Mouse (Mus musculus): Measurements from ENCODE around the gene Hnf4a. TPM values are rescaled to one million over a fixed set of nuclear protein-coding genes. Genes with fewer than 3 reads are reported as not detected.
A peak's percentile ranks its signal among the peaks of the same experiment; 100 is the strongest.
"Not testable (repeated sequence)": the region's sequence is repeated elsewhere in the genome, so short reads cannot be mapped to it uniquely, and the experiment has no call there.

Hnf4a gene
- polyA plus RNA-seq, 1 experiment from 2014 or later, result 85.1 TPM

- no peak for ATAC-seq
- Histone ChIP-seq H3K9me3 (no peaks in the 10 kb centered on the region), H3K4me3 (replicated peaks) (no peak overlapping the region), H3K4me1 (replicated peaks) (peaks cover 12% of the 10 kb centered on the region; the same call in 1 of the 2 replicates), H3K27ac (no peak overlapping the region), H3K9ac (no peak overlapping the region), H3K36me3 (peaks cover 28% of the 10 kb centered on the region), H3K27me3 (replicated peaks) (no peaks in the 10 kb centered on the region), H3K4me2 (replicated peaks) (no peak overlapping the region)
- WGBS, result 79% methylated on average over 3 of the region's 3 CpGs
Observed at GRCm38 (mm10) chr2:163617232-163617863, 110.7 kb downstream of the Hnf4a start.

GRCm38 (mm10) chr2:163617874-163618273 is 111.3 kb downstream of the Hnf4a start:
- ATAC-seq, result no peak
- H3K9me3 ChIP-seq, result no peaks in the 10 kb centered on the region
- WGBS, result 92% methylated on average over 4 of the region's 4 CpGs
- no peaks in the 10 kb centered on the region for H3K27me3 ChIP-seq (replicated peaks)
- H3K36me3 ChIP-seq, result peaks cover 29% of the 10 kb centered on the region
- no peak overlapping the region for H3K27ac ChIP-seq
- H3K9ac ChIP-seq, result no peak overlapping the region
- H3K4me3 ChIP-seq (replicated peaks), result no peak overlapping the region
- no peak overlapping the region for H3K4me2 ChIP-seq (replicated peaks)
- H3K4me1 ChIP-seq (replicated peaks), result peaks cover 12% of the 10 kb centered on the region; the same call in 1 of the 2 replicates

GRCm38 (mm10) chr2:163620451-163620850 is 113.8 kb downstream of the Hnf4a start:
- 55% methylated on average over 8 of the region's 8 CpGs for WGBS
- H3K4me3 ChIP-seq (replicated peaks), result no peak overlapping the region
- peaks cover 9% of the 10 kb centered on the region; the same call in 1 of the 2 replicates for H3K4me1 ChIP-seq (replicated peaks)
- no peak overlapping the region for H3K4me2 ChIP-seq (replicated peaks)
- H3K9me3 ChIP-seq, result no peaks in the 10 kb centered on the region
- H3K27me3 ChIP-seq (replicated peaks), result no peaks in the 10 kb centered on the region
- H3K9ac ChIP-seq, result no peak overlapping the region
- ATAC-seq, result peak; percentile 83
- H3K27ac ChIP-seq, result no peak overlapping the region; the same call in 1 of the 2 replicates
- H3K36me3 ChIP-seq, result peaks cover 16% of the 10 kb centered on the region; the same call in 1 of the 2 replicates

GRCm38 (mm10) chr2:163621401-163621800 is 114.8 kb downstream of the Hnf4a start:
- 89% methylated on average over 3 of the region's 3 CpGs for WGBS
- not testable (repeated sequence) for H3K9ac ChIP-seq; H3K4me2 ChIP-seq (replicated peaks); H3K4me3 ChIP-seq (replicated peaks); H3K27me3 ChIP-seq (replicated peaks); H3K9me3 ChIP-seq; ATAC-seq; H3K27ac ChIP-seq; H3K4me1 ChIP-seq (replicated peaks)
- H3K36me3 ChIP-seq, result peaks cover 17% of the 10 kb centered on the region; the same call in 1 of the 2 replicates

Other genes starting within 250 kb of the Hnf4a start
- gene Jph2, start 108.8 kb upstream of the Hnf4a start, polyA plus RNA-seq (2015; fragmentation: Nextera tagmentation; extraction: Ambion mirVana), result 8.5 and 9.8 TPM in 2 replicates
- 83.2 and 87.4 TPM in 2 replicates for gene Oser1, start 82.1 kb upstream of the Hnf4a start, polyA plus RNA-seq (2015; fragmentation: Nextera tagmentation; extraction: Ambion mirVana)
- gene Gdap1l1, start 68.3 kb upstream of the Hnf4a start, polyA plus RNA-seq (2015; fragmentation: Nextera tagmentation; extraction: Ambion mirVana), result 5.9 and 6.1 TPM in 2 replicates
- gene Fitm2, start 34.2 kb upstream of the Hnf4a start, polyA plus RNA-seq (2015; fragmentation: Nextera tagmentation; extraction: Ambion mirVana), result 10.4 and 10.8 TPM in 2 replicates
- 0.35 and 0.39 TPM in 2 replicates for gene R3hdml, start 14.5 kb upstream of the Hnf4a start, polyA plus RNA-seq (2015; fragmentation: Nextera tagmentation; extraction: Ambion mirVana)
- gene Ttpal, start 95.5 kb downstream of the Hnf4a start, polyA plus RNA-seq (2015; fragmentation: Nextera tagmentation; extraction: Ambion mirVana), result 25.7 and 26.5 TPM in 2 replicates
- 45.3 and 47.1 TPM in 2 replicates for gene Serinc3, start 138.3 kb downstream of the Hnf4a start, polyA plus RNA-seq (2015; fragmentation: Nextera tagmentation; extraction: Ambion mirVana)
- gene Pkig, start 151.6 kb downstream of the Hnf4a start, polyA plus RNA-seq (2015; fragmentation: Nextera tagmentation; extraction: Ambion mirVana), result 113 and 122 TPM in 2 replicates
- 6.6 and 7.1 TPM in 2 replicates for gene Ada, start 243.4 kb downstream of the Hnf4a start, polyA plus RNA-seq (2015; fragmentation: Nextera tagmentation; extraction: Ambion mirVana)